Mouse (Mus musculus) liver, embryonic 15.5 days (tissue): ENCODE results near the gene Fbxo24. TPM values are rescaled to one million over a fixed set of nuclear protein-coding genes. Genes with fewer than 3 reads are reported as not detected.
"Not testable (repeated sequence)": the region's sequence is repeated elsewhere in the genome, so short reads cannot be mapped to it uniquely, and the experiment has no call there.

Source experiments
- ATAC-seq: fragments of 200-750 bp; cut with Nextera tagmentation; 2 replicates; pipeline ENCODE4 v1.8.0; 2017; ENCODE audit warnings: moderate number of reproducible peaks, mild to moderate bottlenecking, moderate library complexity; ENCODE audit not compliant: insufficient read depth
- H3K27ac ChIP-seq: fragments of 300-500 bp; sonication (generic); replicated peaks from 2 replicates; pipeline ENCODE4 v1.5.1; 2015; ENCODE audit warnings: mild to moderate bottlenecking, inconsistent platforms
- H3K27me3 ChIP-seq: fragments of 300-500 bp; sonication (generic); 2 replicates; pipeline ENCODE4 v1.6.1; 2015; ENCODE audit warnings: mild to moderate bottlenecking, inconsistent platforms
- H3K36me3 ChIP-seq: fragments of 300-500 bp; sonication (generic); replicated peaks from 2 replicates; pipeline ENCODE4 v1.6.1; 2015; ENCODE audit warnings: moderate library complexity, mild to moderate bottlenecking, inconsistent platforms
- H3K4me1 ChIP-seq: fragments of 300-500 bp; sonication (generic); replicated peaks from 2 replicates; pipeline ENCODE4 v1.6.1; 2015; ENCODE audit warnings: inconsistent platforms
- H3K4me2 ChIP-seq: fragments of 300-500 bp; sonication (generic); 2 replicates; pipeline ENCODE4 v1.6.1; 2015; ENCODE audit warnings: moderate library complexity, mild to moderate bottlenecking, inconsistent platforms
- H3K4me3 ChIP-seq: fragments of 300-500 bp; sonication (generic); replicated peaks from 2 replicates; pipeline ENCODE4 v1.5.1; 2015; ENCODE audit warnings: mild to moderate bottlenecking, inconsistent platforms
- H3K9ac ChIP-seq: fragments of 300-500 bp; sonication (generic); 2 replicates; pipeline ENCODE4 v1.6.1; 2015; ENCODE audit warnings: moderate library complexity, mild to moderate bottlenecking, inconsistent platforms
- H3K9me3 ChIP-seq: fragments of 300-500 bp; sonication (generic); replicated peaks from 2 replicates; pipeline ENCODE4 v1.6.1; 2016; ENCODE audit warnings: inconsistent platforms
- WGBS: fragments of 180-500 bp; shearing (Covaris S2); methylation state at CpG from one replicate; pipeline ENCODE4 v1.1.7; 2015; ENCODE audit warnings: mixed read lengths; ENCODE audit not compliant: insufficient replicate concordance; 5-methylcytosine and 5-hydroxymethylcytosine counted together
- polyA plus RNA-seq: library from polyadenylated mRNA; unstranded; fragments of >200 nt; fragmentation: Nextera tagmentation; extraction: Ambion mirVana; gene quantifications from 2 replicates; pipeline ENCODE4 v1.2.1, GENCODE M21; 2015

Fbxo24 gene
- polyA plus RNA-seq, 1 experiment from 2014 or later: not detected

DNA sequence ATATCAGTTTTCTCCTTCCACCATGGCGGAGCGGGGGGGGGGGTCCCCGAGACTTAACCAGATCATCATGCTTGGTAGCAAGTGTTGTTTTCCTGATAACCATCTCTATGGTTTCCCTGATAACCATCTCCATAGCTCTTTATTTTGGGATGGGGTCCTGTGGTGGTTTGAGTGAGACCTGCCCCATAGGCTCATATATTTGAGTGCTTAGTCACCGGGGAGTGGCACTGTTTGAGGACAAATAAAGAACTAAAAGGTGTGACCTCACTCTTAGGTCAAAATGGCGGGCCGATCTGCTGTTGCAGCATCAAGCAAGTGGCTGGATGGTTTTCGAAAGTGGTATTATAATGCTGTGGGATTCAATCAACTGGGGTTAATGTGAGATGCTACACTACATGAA, 13.5 kb downstream of the Fbxo24 start:
- Histone ChIP-seq H3K27me3 (peaks cover 16% of the 10 kb centered on the region), H3K4me3 (no peak overlapping the region), H3K4me1 (peaks cover 16% of the 10 kb centered on the region), H3K4me2 (no peak overlapping the region), H3K36me3 (no peaks in the 10 kb centered on the region), H3K9me3 (no peaks in the 10 kb centered on the region), H3K9ac (no peak overlapping the region), H3K27ac (no peak overlapping the region)
- WGBS: 64% methylated on average over 7 of the region's 7 CpGs
- no peak for ATAC-seq

DNA sequence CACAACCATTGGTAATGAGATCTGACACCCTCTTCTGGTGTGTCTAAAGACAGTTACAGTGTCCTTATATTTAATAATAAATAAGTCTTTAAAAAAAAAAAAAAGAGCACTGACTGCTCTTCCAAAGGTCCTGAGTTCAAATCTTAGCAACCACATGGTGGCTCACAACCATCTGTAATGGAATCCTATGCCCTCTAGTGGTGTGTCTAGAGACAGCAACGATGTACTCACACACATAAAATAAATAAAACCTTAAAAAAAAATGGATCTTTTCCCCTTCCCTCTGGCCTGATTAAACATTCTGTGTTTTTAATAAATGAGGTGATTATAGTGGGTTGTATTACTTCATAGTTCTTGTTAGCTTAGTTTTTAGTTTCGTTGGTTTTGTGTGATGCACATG, 13.9 kb downstream of the Fbxo24 start:
- ATAC-seq, H3K9ac ChIP-seq, H3K9me3 ChIP-seq, H3K36me3 ChIP-seq, H3K4me3 ChIP-seq, H3K27ac ChIP-seq, H3K4me2 ChIP-seq: not testable (repeated sequence)
- Histone ChIP-seq H3K4me1 (peaks cover 20% of the 10 kb centered on the region), H3K27me3 (peaks cover 16% of the 10 kb centered on the region)
- WGBS: 87% methylated on average over 2 of the region's 2 CpGs

DNA sequence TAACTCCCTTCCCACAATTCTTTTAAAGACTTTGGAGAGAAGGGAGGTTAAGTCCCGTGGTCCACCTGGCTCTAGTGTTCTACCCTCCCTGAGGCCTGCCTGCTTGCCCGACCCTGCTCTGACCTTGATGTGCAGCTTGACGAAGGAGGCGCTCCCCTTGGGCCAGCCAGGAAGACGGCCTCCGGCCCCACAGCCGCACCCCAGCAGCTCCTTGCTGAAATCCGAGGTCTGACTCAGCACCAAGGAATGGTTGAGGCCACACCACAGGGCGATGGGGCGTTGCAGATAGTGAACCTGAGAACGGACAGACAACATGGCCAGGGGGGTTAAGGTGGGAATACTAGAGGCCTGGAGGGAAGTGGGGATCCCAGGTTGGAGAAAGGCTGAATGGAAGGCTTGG, 15.3 kb downstream of the Fbxo24 start, which contains the start of gene Pcolce:
Gene Pcolce, minus strand, starts transcription at position 235 of the 400 bp plus-strand sequence.
- Histone ChIP-seq H3K36me3 (no peaks in the 10 kb centered on the region), H3K9me3 (no peaks in the 10 kb centered on the region), H3K4me1 (peaks cover 20% of the 10 kb centered on the region), H3K27ac (no peak within 1 kb of the TSS), H3K27me3 (peaks cover 20% of the 10 kb centered on the region), H3K4me2 (no peak within 1 kb of the TSS), H3K4me3 (no peak within 1 kb of the TSS), H3K9ac (no peak within 1 kb of the TSS)
- WGBS: 50% methylated on average over 11 of the region's 11 CpGs
- ATAC-seq: no peak

DNA sequence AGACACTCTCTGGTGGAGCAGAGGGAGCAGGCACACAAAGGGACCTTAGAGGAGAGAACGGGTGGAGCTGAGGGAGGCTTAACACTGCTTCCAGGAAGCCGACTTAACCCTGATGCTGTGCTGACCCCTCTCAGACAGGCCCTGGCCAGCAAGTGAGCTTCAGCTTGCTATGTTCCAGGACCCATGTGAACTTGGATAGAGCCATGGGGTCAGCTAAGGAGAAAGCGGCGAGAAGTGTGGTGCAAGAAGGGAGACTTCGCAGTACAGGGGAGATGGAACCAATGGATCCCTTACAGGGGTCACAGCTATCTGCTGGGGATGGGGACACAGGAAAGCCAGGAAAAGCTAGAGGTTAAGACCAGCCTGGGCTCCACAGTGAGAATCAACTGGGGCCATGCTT, 15.7 kb downstream of the Fbxo24 start:
- 76% methylated on average over 5 of the region's 5 CpGs for WGBS
- Histone ChIP-seq H3K4me2 (no peak overlapping the region), H3K27ac (no peak overlapping the region), H3K4me3 (no peak overlapping the region), H3K27me3 (peaks cover 20% of the 10 kb centered on the region), H3K36me3 (no peaks in the 10 kb centered on the region), H3K9ac (no peak overlapping the region), H3K9me3 (no peaks in the 10 kb centered on the region), H3K4me1 (peaks cover 20% of the 10 kb centered on the region)
- ATAC-seq: no peak

DNA sequence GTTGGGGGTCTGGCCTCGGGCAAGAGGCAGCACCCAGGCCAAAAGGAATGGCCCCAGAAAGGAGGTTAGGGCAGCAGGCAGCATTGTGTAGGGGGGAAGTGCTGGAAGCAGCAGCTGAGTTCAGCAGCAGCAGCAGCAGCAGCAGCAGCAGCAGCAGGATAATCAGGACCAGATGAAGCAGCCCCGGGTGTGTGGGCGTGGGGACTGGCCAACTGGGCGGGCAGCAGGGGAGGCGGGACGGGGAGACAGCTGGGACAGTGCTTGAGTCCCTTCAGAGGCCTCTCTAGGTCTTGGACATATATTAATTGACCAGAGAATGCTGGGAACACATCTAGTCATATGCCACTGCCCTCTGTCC, 17.6 kb downstream of the Fbxo24 start:
- Histone ChIP-seq H3K36me3 (no peaks in the 10 kb centered on the region), H3K4me2 (peak overlapping the region; percentile 4; the same call in 1 of the 2 replicates), H3K27me3 (peaks cover 15% of the 10 kb centered on the region; the same call in 1 of the 2 replicates), H3K27ac (peak overlapping the region; percentile 33; the same call in 1 of the 2 replicates), H3K9ac (no peak overlapping the region), H3K4me3 (no peak overlapping the region), H3K4me1 (peaks cover 20% of the 10 kb centered on the region), H3K9me3 (no peaks in the 10 kb centered on the region)
- WGBS: 31% methylated on average over 6 of the region's 6 CpGs
- ATAC-seq: no peak

DNA sequence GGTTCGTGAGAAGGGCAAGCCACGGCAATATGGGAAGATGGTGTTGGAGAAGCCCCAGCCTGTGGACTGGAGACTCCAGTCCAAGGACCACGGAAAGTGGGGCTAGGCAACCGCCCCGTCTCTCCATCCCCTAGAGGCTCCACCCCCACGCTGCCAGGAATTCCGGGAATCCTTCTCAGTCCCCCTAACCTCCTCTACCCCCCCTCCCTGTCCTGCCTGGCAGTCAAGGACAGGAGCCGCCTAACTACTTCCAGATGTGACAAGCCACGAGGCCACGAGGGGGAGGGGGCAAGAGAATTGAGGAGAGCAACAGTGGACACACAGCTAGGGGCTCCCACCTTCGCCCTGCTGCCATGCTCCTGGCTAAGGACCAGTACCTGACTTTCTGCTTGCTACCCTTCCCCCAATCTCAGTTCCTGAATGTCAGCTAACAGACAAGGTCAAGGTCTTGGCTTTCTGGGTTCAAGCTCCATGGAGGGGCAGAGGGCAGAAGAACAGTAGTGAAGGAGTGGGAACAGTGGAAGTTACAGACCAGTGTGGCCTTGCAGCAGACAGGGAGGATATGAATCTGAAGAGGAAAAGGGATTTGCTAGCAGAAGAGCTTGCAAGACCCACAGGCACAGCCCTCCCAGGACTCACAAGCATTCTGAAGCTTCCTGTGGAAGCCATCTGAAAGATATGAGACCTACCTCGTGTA, 18.1 kb downstream of the Fbxo24 start:
- Histone ChIP-seq H3K4me1 (peaks cover 24% of the 10 kb centered on the region), H3K36me3 (no peaks in the 10 kb centered on the region), H3K9ac (no peak overlapping the region), H3K4me2 (peak overlapping the region; percentile 4), H3K27ac (peak overlapping the region; percentile 33; the same call in 1 of the 2 replicates), H3K4me3 (no peak overlapping the region; the same call in 1 of the 2 replicates), H3K9me3 (no peaks in the 10 kb centered on the region), H3K27me3 (peaks cover 15% of the 10 kb centered on the region; the same call in 1 of the 2 replicates)
- 37% methylated on average over 12 of the region's 12 CpGs for WGBS
- no peak for ATAC-seq

DNA sequence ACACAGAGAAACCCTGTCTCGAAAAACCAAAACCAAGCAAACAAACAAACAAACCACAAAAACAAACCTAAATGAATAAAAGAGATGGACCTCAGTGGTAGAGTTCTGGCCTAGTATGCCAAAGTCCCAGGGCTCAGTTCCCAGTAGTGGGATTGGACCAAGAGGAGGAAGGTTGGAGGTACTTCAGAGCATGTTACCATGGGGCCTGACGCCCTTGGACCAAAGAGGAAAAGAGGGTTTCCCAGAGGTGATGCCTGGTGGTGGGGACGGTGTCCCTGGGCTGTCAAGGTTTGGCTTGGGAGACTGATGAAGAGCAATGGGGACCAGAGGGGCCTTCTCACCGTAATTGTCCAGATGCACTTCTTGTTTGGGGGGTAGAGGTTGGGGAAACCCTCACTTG, 18.7 kb downstream of the Fbxo24 start:
- no peak overlapping the region for H3K27ac ChIP-seq
- H3K27me3 ChIP-seq: peaks cover 15% of the 10 kb centered on the region; the same call in 1 of the 2 replicates
- peak overlapping the region; percentile 4 for H3K4me2 ChIP-seq
- H3K36me3 ChIP-seq: no peaks in the 10 kb centered on the region
- ATAC-seq: no peak
- no peak overlapping the region; the same call in 1 of the 2 replicates for H3K4me3 ChIP-seq
- peaks cover 30% of the 10 kb centered on the region for H3K4me1 ChIP-seq
- no peaks in the 10 kb centered on the region for H3K9me3 ChIP-seq
- WGBS: 70% methylated on average over 4 of the region's 4 CpGs
- H3K9ac ChIP-seq: no peak overlapping the region

DNA sequence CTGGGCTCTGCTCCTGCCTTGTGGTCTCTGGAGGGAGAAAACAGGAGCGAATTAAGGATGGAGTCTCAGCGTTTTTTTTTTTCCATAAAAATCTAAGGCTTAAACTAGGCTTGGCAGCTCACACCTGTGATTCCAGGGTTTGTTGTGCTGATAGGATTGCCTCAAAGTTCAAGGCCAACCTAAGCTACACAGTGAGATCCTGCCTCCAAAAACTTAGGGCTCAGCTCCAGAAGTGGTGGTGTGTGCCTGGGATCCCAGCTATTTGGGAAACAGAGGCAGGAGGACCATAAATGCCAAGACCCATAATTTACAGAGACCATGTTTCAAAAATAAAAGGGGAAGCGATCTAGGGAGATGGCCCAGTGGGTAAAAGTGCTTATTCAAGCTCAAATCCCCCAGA, 19.5 kb downstream of the Fbxo24 start:
- peaks cover 36% of the 10 kb centered on the region for H3K4me1 ChIP-seq
- H3K9me3 ChIP-seq: no peaks in the 10 kb centered on the region
- no peak overlapping the region for H3K4me2 ChIP-seq
- H3K27me3 ChIP-seq: peaks cover 15% of the 10 kb centered on the region; the same call in 1 of the 2 replicates
- no peak overlapping the region for H3K9ac ChIP-seq
- H3K27ac ChIP-seq: no peak overlapping the region
- H3K36me3 ChIP-seq: no peaks in the 10 kb centered on the region
- H3K4me3 ChIP-seq: no peak overlapping the region
- 53% methylated on average over 3 of the region's 3 CpGs for WGBS
- ATAC-seq: no peak

DNA sequence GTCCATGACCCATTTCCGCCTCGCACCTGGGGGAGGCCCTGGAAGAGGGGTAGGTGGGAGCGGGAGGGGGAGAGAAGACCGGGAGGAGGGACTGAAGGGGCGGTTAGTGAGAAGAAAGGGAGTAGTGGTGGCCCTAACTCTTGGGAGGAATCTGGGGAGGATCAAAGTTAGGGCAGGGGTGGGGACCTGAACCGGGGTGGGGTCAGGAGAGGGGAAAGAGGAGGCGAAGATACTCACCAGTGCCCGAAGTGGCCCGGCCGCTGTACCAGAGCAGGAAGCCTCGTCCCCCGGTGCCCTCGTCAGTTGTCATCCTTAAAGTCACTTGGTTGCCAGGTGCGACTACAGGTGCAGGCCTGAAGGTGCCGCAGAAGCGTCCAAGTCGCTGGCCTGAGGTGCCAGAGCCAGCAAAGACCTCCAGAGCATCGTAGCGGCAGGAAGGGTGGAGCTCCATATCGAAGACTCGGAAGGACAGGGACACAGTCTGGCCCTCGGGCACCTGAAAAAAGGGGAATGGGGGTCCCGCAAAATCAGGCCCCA, 20.1 kb downstream of the Fbxo24 start:
- no peak overlapping the region for H3K4me3 ChIP-seq
- no peak overlapping the region for H3K4me2 ChIP-seq
- ATAC-seq: no peak
- H3K9me3 ChIP-seq: no peaks in the 10 kb centered on the region
- no peak overlapping the region for H3K9ac ChIP-seq
- 49% methylated on average over 23 of the region's 23 CpGs for WGBS
- no peak overlapping the region for H3K27ac ChIP-seq
- H3K36me3 ChIP-seq: no peaks in the 10 kb centered on the region
- H3K4me1 ChIP-seq: peaks cover 41% of the 10 kb centered on the region
- peaks cover 15% of the 10 kb centered on the region; the same call in 1 of the 2 replicates for H3K27me3 ChIP-seq

DNA sequence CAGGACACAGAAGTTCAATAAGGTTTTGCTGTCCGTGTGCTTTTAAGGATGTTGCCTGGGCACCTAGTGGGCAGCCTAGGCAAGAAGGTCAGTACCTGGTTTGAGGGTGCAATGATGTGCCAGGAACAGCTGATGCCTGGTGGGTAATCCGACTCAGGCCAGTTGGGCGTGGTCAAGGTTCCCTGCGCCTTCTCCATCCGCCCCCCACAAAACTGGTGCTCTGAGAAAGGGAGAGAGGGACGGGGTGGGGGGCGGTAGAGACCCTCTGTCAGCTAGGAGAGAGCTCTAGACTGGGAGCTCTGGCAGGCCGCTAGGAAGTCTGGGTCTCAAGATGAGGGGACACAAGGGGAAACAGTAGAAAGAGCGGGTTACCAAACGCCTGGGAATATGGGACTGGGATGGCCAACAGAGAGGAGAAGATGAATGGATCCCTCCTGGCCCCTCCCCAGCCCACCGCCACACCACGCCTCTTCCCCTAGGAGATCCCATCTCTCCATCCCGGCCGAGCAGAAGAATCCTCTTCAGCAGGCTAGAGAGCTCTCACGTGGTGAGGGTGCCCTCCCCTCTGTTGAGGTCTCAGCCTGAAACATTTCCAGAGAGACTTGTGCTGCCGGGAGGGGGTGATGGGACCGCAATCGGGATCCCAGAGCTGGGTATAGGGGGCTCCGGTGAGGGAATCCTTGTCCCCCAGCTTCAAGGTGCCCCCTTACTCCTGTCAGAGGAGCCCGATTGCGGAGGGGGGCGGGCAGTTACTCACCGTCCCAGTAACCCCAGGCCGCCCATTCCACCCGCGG, 20.7 kb downstream of the Fbxo24 start:
- no peak overlapping the region for H3K4me2 ChIP-seq
- H3K9ac ChIP-seq: no peak overlapping the region
- 43% methylated on average over 26 of the region's 26 CpGs for WGBS
- no peaks in the 10 kb centered on the region for H3K36me3 ChIP-seq
- no peak overlapping the region for H3K27ac ChIP-seq
- ATAC-seq: no peak
- H3K4me1 ChIP-seq: peaks cover 43% of the 10 kb centered on the region
- H3K27me3 ChIP-seq: peaks cover 15% of the 10 kb centered on the region; the same call in 1 of the 2 replicates
- no peak overlapping the region for H3K4me3 ChIP-seq
- H3K9me3 ChIP-seq: no peaks in the 10 kb centered on the region

DNA sequence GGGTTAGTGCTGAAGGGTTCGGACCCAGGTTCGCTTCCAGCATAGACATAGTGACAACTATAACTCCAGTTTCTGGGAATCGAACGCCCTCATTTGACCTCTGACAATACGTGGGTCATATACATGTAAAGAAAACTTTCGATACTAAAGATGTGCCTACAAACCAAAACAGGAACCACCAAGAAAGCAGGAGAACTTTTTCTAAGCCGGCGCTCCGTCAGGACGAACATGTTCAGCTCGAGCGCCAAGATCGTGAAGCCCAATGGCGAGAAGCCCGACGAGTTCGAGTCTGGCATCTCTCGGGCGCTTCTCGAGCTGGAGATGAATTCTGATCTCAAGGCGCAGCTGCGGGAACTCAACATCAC, 27.5 kb downstream of the Fbxo24 start:
- peak overlapping the region; percentile 69 for H3K9ac ChIP-seq
- peak overlapping the region; percentile 65 for H3K4me3 ChIP-seq
- peak overlapping the region; percentile 89 for H3K27ac ChIP-seq
- ATAC-seq: no peak
- under 1% methylated on average over 22 of the region's 22 CpGs for WGBS
- no peaks in the 10 kb centered on the region for H3K9me3 ChIP-seq
- H3K4me2 ChIP-seq: peak overlapping the region; percentile 97
- no peaks in the 10 kb centered on the region for H3K27me3 ChIP-seq
- H3K4me1 ChIP-seq: peaks cover 77% of the 10 kb centered on the region
- peaks cover 5% of the 10 kb centered on the region; the same call in 1 of the 2 replicates for H3K36me3 ChIP-seq
